Mouse (Mus musculus) megakaryocyte-erythroid progenitor cell, adult 5-6 weeks (primary cell): ENCODE results near the gene Kcnt1. TPM values are rescaled to one million over a fixed set of nuclear protein-coding genes. Genes with fewer than 3 reads are reported as not detected.

Source experiments
- ATAC-seq: replicated peaks from 2 replicates; pipeline ENCODE4 v1.8.0; 2016; ENCODE audit warnings: mild to moderate bottlenecking, inconsistent platforms; ENCODE audit not compliant: severe bottlenecking, poor library complexity, low FRiP score, low TSS enrichment
- total RNA-seq, 2 experiments: library from RNA; stranded (forward) in 1 of 2; stranded (reverse) in 1 of 2; fragments of 200-1000, 215-1000 nt in 1 of 2; fragments of >200 nt in 1 of 2; fragmentation: Nextera tagmentation in 1 of 2; gene quantifications; 2 replicates each; pipeline ENCODE4 v1.2.3; 2014 to 2017

The Kcnt1 gene
- total RNA-seq, 2 experiments from 2014 or later, result not detected

DNA sequence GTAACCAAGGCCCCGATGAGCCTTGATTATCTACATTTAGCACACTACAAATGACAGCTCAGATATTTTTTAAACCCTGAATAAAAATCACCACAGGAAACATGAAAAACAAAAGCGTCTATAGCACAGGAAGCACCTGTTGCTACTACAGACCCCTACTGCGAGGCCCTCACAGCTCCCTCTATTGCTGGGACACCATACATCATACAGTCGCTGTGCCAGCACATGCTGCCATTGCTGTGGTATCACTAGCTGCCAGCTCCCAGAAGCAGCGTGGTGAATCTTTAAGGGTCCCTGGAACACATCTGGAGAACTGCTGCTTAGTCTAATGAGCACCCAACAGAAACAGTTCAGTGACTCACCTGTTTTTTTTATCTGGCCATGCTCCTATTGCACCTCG, 77.0 kb downstream of the Kcnt1 start:
- ATAC-seq, result no peak

DNA sequence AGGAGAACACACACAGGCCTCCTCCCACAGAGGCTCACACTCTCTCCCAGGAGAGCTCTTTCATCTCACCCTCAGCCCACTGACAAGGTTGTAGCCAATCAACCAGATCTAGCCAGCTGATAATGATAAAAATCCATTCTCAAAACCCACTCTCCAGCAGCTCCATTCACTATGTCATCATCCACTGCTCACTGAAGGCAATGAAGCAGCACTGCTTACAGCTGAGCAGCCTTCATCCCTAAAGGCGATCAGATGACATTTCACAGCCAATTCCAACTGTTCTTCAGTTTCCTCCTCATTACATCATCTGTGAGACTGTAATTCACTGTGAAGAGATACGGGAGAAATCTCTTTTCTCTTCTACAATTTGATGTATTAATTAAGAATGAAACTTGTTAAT, 80.3 kb downstream of the Kcnt1 start:
- no peak for ATAC-seq

DNA sequence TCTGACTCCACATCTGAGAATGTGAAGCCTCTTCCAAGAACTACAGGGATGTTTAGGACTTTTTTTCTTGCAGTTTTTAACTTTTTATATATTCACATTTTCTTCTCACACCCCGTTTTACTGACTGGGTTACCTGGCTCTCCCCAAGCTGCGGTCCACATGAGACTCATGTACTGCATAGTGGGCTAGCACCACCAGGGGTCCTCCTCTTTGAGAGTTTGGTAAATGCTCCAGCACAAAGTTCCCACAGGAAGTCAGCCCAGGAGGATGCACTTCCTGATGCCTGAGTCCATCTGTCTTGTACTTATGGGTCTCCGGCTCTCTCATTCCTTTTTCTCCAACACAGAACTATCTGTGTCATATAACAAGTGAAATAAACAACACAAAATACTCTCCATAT, 84.4 kb downstream of the Kcnt1 start:
- ATAC-seq, result no peak

GRCm38 (mm10) chr2:25949291-25949690, 85.8 kb downstream of the Kcnt1 start:
- ATAC-seq, result no peak

Other genes starting within 250 kb of the Kcnt1 start
- not detected in 2 replicates for gene Ccdc183, start 246.1 kb upstream of the Kcnt1 start, total RNA-seq (2014; fragmentation: Nextera tagmentation)
- not detected in 2 replicates for gene Ccdc183, start 246.1 kb upstream of the Kcnt1 start, total RNA-seq (2017)
- 2.1 and 3.0 TPM in 2 replicates for gene Tmem141, start 241.7 kb upstream of the Kcnt1 start, total RNA-seq (2014; fragmentation: Nextera tagmentation)
- gene Tmem141, start 241.7 kb upstream of the Kcnt1 start, total RNA-seq (2017), result 3.7 and 5.9 TPM in 2 replicates
- not detected in 2 replicates for gene Fcna, start 235.7 kb upstream of the Kcnt1 start, total RNA-seq (2014; fragmentation: Nextera tagmentation)
- not detected in 2 replicates for gene Fcna, start 235.7 kb upstream of the Kcnt1 start, total RNA-seq (2017)
- gene Lcn8, start 210.6 kb upstream of the Kcnt1 start, total RNA-seq (2014; fragmentation: Nextera tagmentation), result not detected in 2 replicates
- not detected in 2 replicates for gene Lcn8, start 210.6 kb upstream of the Kcnt1 start, total RNA-seq (2017)
- not detected in 2 replicates for gene Lcn5, start 205.8 kb upstream of the Kcnt1 start, total RNA-seq (2014; fragmentation: Nextera tagmentation)
- not detected in 2 replicates for gene Lcn5, start 205.8 kb upstream of the Kcnt1 start, total RNA-seq (2017)
- gene Lcn6, start 186.9 kb upstream of the Kcnt1 start, total RNA-seq (2014; fragmentation: Nextera tagmentation), result not detected in 2 replicates
- not detected in 2 replicates for gene Lcn6, start 186.9 kb upstream of the Kcnt1 start, total RNA-seq (2017)
- not detected in 2 replicates for gene Lcn10, start 181.0 kb upstream of the Kcnt1 start, total RNA-seq (2014; fragmentation: Nextera tagmentation)
- not detected in 2 replicates for gene Lcn10, start 181.0 kb upstream of the Kcnt1 start, total RNA-seq (2017)
- gene Obp2a, start 163.7 kb upstream of the Kcnt1 start, total RNA-seq (2014; fragmentation: Nextera tagmentation), result not detected in 2 replicates
- not detected in 2 replicates for gene Obp2a, start 163.7 kb upstream of the Kcnt1 start, total RNA-seq (2017)
- gene Bmyc, start 157.0 kb upstream of the Kcnt1 start, total RNA-seq (2014; fragmentation: Nextera tagmentation), result 2.8 and 7.9 TPM in 2 replicates
- 2.4 and 2.5 TPM in 2 replicates for gene Bmyc, start 157.0 kb upstream of the Kcnt1 start, total RNA-seq (2017)
- not detected in 2 replicates for gene Obp2b, start 126.7 kb upstream of the Kcnt1 start, total RNA-seq (2014; fragmentation: Nextera tagmentation)
- gene Obp2b, start 126.7 kb upstream of the Kcnt1 start, total RNA-seq (2017), result not detected in 2 replicates
- gene Lcn3, start 98.2 kb upstream of the Kcnt1 start, total RNA-seq (2014; fragmentation: Nextera tagmentation), result not detected in 2 replicates
- not detected in 2 replicates for gene Lcn3, start 98.2 kb upstream of the Kcnt1 start, total RNA-seq (2017)
- not detected in 2 replicates for gene Lcn11, start 86.7 kb upstream of the Kcnt1 start, total RNA-seq (2014; fragmentation: Nextera tagmentation)
- not detected in 2 replicates for gene Lcn11, start 86.7 kb upstream of the Kcnt1 start, total RNA-seq (2017)
- not detected in 2 replicates for gene Gm13539, start 81.5 kb upstream of the Kcnt1 start, total RNA-seq (2014; fragmentation: Nextera tagmentation)
- not detected in 2 replicates for gene Gm13539, start 81.5 kb upstream of the Kcnt1 start, total RNA-seq (2017)
- gene Glt6d1, start 47.9 kb upstream of the Kcnt1 start, total RNA-seq (2014; fragmentation: Nextera tagmentation), result not detected in 2 replicates
- not detected in 2 replicates for gene Glt6d1, start 47.9 kb upstream of the Kcnt1 start, total RNA-seq (2017)
- gene Lcn9, start 40.6 kb upstream of the Kcnt1 start, total RNA-seq (2014; fragmentation: Nextera tagmentation), result not detected in 2 replicates
- gene Lcn9, start 40.6 kb upstream of the Kcnt1 start, total RNA-seq (2017), result not detected in 2 replicates
- gene Sohlh1, start 16.5 kb upstream of the Kcnt1 start, total RNA-seq (2014; fragmentation: Nextera tagmentation), result not detected in 2 replicates
- gene Sohlh1, start 16.5 kb upstream of the Kcnt1 start, total RNA-seq (2017), result not detected in 2 replicates
- 18.2 and 37.5 TPM in 2 replicates for gene Camsap1, start 119.5 kb downstream of the Kcnt1 start, total RNA-seq (2014; fragmentation: Nextera tagmentation)
- 25.9 and 44.6 TPM in 2 replicates for gene Camsap1, start 119.5 kb downstream of the Kcnt1 start, total RNA-seq (2017)
- 185 and 204 TPM in 2 replicates for gene Ubac1, start 158.0 kb downstream of the Kcnt1 start, total RNA-seq (2014; fragmentation: Nextera tagmentation)
- 100 and 151 TPM in 2 replicates for gene Ubac1, start 158.0 kb downstream of the Kcnt1 start, total RNA-seq (2017)